Mouse (Mus musculus): ENCODE data around the gene Mapk1.

DNA sequence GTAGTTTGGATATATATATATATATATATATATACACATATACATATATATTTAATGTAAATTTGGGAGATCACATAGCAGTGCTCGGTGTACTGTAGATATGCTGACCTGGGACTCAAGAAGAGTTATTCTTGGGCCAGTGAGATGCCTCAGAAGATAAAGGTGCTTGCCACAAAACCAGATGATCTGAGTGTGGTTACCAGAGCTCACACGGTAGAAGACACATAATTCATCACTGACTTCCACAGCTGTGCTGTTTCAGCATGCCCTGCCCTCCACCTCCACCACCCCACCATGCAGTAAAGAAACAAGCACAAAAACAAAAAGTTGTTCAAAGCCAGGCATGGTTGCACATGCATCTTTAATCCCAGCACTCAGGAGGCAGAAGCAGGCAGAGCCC lies 4.4 kb upstream of the Mapk1 start:
- TF ChIP-seq POLR2A (IDR thresholded peaks at IDR 0.05; ENCODE audit: insufficient read depth, low read depth, low read length) = no peak
- TF ChIP-seq CTCF (IDR thresholded peaks at IDR 0.05; ENCODE audit: insufficient read depth, low read depth, low read length) = no peak

Data from olfactory bulb, adult 2 months (tissue).